Mouse (Mus musculus): Measurements from ENCODE around the gene Ptpn7. TPM values are rescaled to one million over a fixed set of nuclear protein-coding genes. Genes with fewer than 3 reads are reported as not detected.

Ptpn7 gene
- 2.1 and 3.9 TPM in 2 replicates for total RNA-seq (2014; rRNA removed; ENCODE audit: low replicate concordance)
- 0.22 and 0.30 TPM in 2 replicates for polyA plus RNA-seq (2015; fragmentation: Nextera tagmentation; extraction: Ambion mirVana)

- ATAC-seq (ENCODE audit: insufficient read depth, low read depth) (peak; percentile 75), DNase-seq (ENCODE audit: low spot score) (peak; percentile 72)
- Histone ChIP-seq H3K9ac (replicated peaks; ENCODE audit: low read depth, low read length) (no peak within 1 kb of the TSS), H3K4me1 (ENCODE audit: control insufficient read depth, insufficient read depth) (peaks cover 16% of the 10 kb centered on the region; the same call in 1 of the 2 replicates), H3K4me2 (ENCODE audit: low read depth, low read length) (peak within 1 kb of the TSS; percentile 23; the same call in 1 of the 2 replicates), H3K4me3 (ENCODE audit: low read depth, low read length) (peak within 1 kb of the TSS; percentile 9; the same call in 1 of the 2 replicates), H3K27me3 (ENCODE audit: control insufficient read depth, insufficient read depth, low read length) (peaks cover 25% of the 10 kb centered on the region), H3K9me3 (replicated peaks; ENCODE audit: control insufficient read depth, low read length) (no peaks in the 10 kb centered on the region), H3K36me3 (replicated peaks; ENCODE audit: control insufficient read depth, insufficient read depth, low read length) (no peaks in the 10 kb centered on the region), H3K27ac (ENCODE audit: low read depth) (peak within 1 kb of the TSS; percentile 8; the same call in 1 of the 2 replicates)
- TF ChIP-seq EP300 (IDR thresholded peaks at IDR 0.05; ENCODE audit: low read depth) (no peak), CTCF (IDR thresholded peaks at IDR 0.05; ENCODE audit: low read depth) (peak; percentile 85)
- 7% methylated on average over 10 of the region's 10 CpGs for WGBS
Measured at GRCm38 (mm10) chr1:135132473-135132872, at the start of gene Ptpn7. TSS of gene Ptpn7 (plus strand) at chr1:135132700.

GRCm38 (mm10) chr1:135083465-135083864 lies 49.0 kb upstream of the Ptpn7 start:
- no peak overlapping the region for H3K4me3 ChIP-seq (ENCODE audit: low read depth, low read length)
- TF ChIP-seq CTCF (IDR thresholded peaks at IDR 0.05; ENCODE audit: low read depth): no peak
- peak; percentile 55; the same call in 1 of the 2 replicates for TF ChIP-seq EP300 (IDR thresholded peaks at IDR 0.05; ENCODE audit: low read depth)
- 19% methylated on average over 9 of the region's 9 CpGs for WGBS
- H3K4me1 ChIP-seq (ENCODE audit: control insufficient read depth, insufficient read depth): no peaks in the 10 kb centered on the region
- H3K27me3 ChIP-seq (ENCODE audit: control insufficient read depth, insufficient read depth, low read length): peaks cover 15% of the 10 kb centered on the region
- H3K36me3 ChIP-seq (replicated peaks; ENCODE audit: control insufficient read depth, insufficient read depth, low read length): no peaks in the 10 kb centered on the region
- peak overlapping the region; percentile 71 for H3K27ac ChIP-seq (ENCODE audit: low read depth)
- no peak overlapping the region for H3K9ac ChIP-seq (replicated peaks; ENCODE audit: low read depth, low read length)
- no peak overlapping the region for H3K4me2 ChIP-seq (ENCODE audit: low read depth, low read length)
- H3K9me3 ChIP-seq (replicated peaks; ENCODE audit: control insufficient read depth, low read length): no peaks in the 10 kb centered on the region
- ATAC-seq (ENCODE audit: insufficient read depth, low read depth) (peak; percentile 96), DNase-seq (ENCODE audit: low spot score) (peak; percentile 76)

GRCm38 (mm10) chr1:135085296-135085871 lies 47.1 kb upstream of the Ptpn7 start:
- Histone ChIP-seq H3K27me3 (ENCODE audit: control insufficient read depth, insufficient read depth, low read length) (peaks cover 20% of the 10 kb centered on the region), H3K4me1 (ENCODE audit: control insufficient read depth, insufficient read depth) (no peaks in the 10 kb centered on the region), H3K36me3 (replicated peaks; ENCODE audit: control insufficient read depth, insufficient read depth, low read length) (no peaks in the 10 kb centered on the region), H3K4me3 (ENCODE audit: low read depth, low read length) (no peak overlapping the region), H3K27ac (ENCODE audit: low read depth) (no peak overlapping the region), H3K9ac (replicated peaks; ENCODE audit: low read depth, low read length) (no peak overlapping the region), H3K9me3 (replicated peaks; ENCODE audit: control insufficient read depth, low read length) (no peaks in the 10 kb centered on the region), H3K4me2 (ENCODE audit: low read depth, low read length) (no peak overlapping the region)
- DNase-seq (ENCODE audit: low spot score): no peak
- no peak for TF ChIP-seq EP300 (IDR thresholded peaks at IDR 0.05; ENCODE audit: low read depth)
- no peak for ATAC-seq (ENCODE audit: insufficient read depth, low read depth)
- WGBS: 42% methylated on average over 28 of the region's 28 CpGs

GRCm38 (mm10) chr1:135086015-135086414 lies 46.5 kb upstream of the Ptpn7 start:
- H3K27me3 ChIP-seq (ENCODE audit: control insufficient read depth, insufficient read depth, low read length): peaks cover 20% of the 10 kb centered on the region
- DNase-seq (ENCODE audit: low spot score): no peak
- no peak overlapping the region for H3K9ac ChIP-seq (replicated peaks; ENCODE audit: low read depth, low read length)
- no peak overlapping the region for H3K27ac ChIP-seq (ENCODE audit: low read depth)
- ATAC-seq (ENCODE audit: insufficient read depth, low read depth): no peak
- H3K36me3 ChIP-seq (replicated peaks; ENCODE audit: control insufficient read depth, insufficient read depth, low read length): no peaks in the 10 kb centered on the region
- no peak overlapping the region for H3K4me2 ChIP-seq (ENCODE audit: low read depth, low read length)
- 59% methylated on average over 7 of the region's 7 CpGs for WGBS
- no peaks in the 10 kb centered on the region for H3K4me1 ChIP-seq (ENCODE audit: control insufficient read depth, insufficient read depth)
- TF ChIP-seq EP300 (IDR thresholded peaks at IDR 0.05; ENCODE audit: low read depth): no peak
- no peak for TF ChIP-seq CTCF (IDR thresholded peaks at IDR 0.05; ENCODE audit: low read depth)
- no peak overlapping the region for H3K4me3 ChIP-seq (ENCODE audit: low read depth, low read length)
- no peaks in the 10 kb centered on the region for H3K9me3 ChIP-seq (replicated peaks; ENCODE audit: control insufficient read depth, low read length)

- Histone ChIP-seq H3K27me3 (ENCODE audit: control insufficient read depth, insufficient read depth, low read length) (peaks cover 20% of the 10 kb centered on the region), H3K27ac (ENCODE audit: low read depth) (no peak overlapping the region), H3K4me1 (ENCODE audit: control insufficient read depth, insufficient read depth) (no peaks in the 10 kb centered on the region), H3K4me2 (ENCODE audit: low read depth, low read length) (no peak overlapping the region), H3K36me3 (replicated peaks; ENCODE audit: control insufficient read depth, insufficient read depth, low read length) (no peaks in the 10 kb centered on the region), H3K9ac (replicated peaks; ENCODE audit: low read depth, low read length) (no peak overlapping the region), H3K4me3 (ENCODE audit: low read depth, low read length) (no peak overlapping the region), H3K9me3 (replicated peaks; ENCODE audit: control insufficient read depth, low read length) (no peaks in the 10 kb centered on the region)
- DNase-seq (ENCODE audit: low spot score): no peak
- WGBS: 68% methylated on average over 1 of the region's 1 CpGs
- TF ChIP-seq EP300 (IDR thresholded peaks at IDR 0.05; ENCODE audit: low read depth) (no peak), CTCF (IDR thresholded peaks at IDR 0.05; ENCODE audit: low read depth) (no peak)
- ATAC-seq (ENCODE audit: insufficient read depth, low read depth): no peak
Measured at GRCm38 (mm10) chr1:135087414-135087813, 45.1 kb upstream of the Ptpn7 start.

- Histone ChIP-seq H3K4me1 (ENCODE audit: control insufficient read depth, insufficient read depth) (peaks cover 1% of the 10 kb centered on the region; the same call in 1 of the 2 replicates), H3K27ac (ENCODE audit: low read depth) (no peak overlapping the region), H3K27me3 (ENCODE audit: control insufficient read depth, insufficient read depth, low read length) (peaks cover 20% of the 10 kb centered on the region), H3K9ac (replicated peaks; ENCODE audit: low read depth, low read length) (no peak overlapping the region), H3K4me3 (ENCODE audit: low read depth, low read length) (no peak overlapping the region), H3K36me3 (replicated peaks; ENCODE audit: control insufficient read depth, insufficient read depth, low read length) (no peaks in the 10 kb centered on the region), H3K4me2 (ENCODE audit: low read depth, low read length) (no peak overlapping the region), H3K9me3 (replicated peaks; ENCODE audit: control insufficient read depth, low read length) (no peaks in the 10 kb centered on the region)
- 80% methylated on average over 10 of the region's 10 CpGs for WGBS
- no peak for DNase-seq (ENCODE audit: low spot score)
- TF ChIP-seq EP300 (IDR thresholded peaks at IDR 0.05; ENCODE audit: low read depth) (no peak), CTCF (IDR thresholded peaks at IDR 0.05; ENCODE audit: low read depth) (no peak)
- ATAC-seq (ENCODE audit: insufficient read depth, low read depth): no peak
Measured at GRCm38 (mm10) chr1:135089626-135090025, 42.9 kb upstream of the Ptpn7 start.
